Mouse (Mus musculus) embryo, embryonic 11.5 days (tissue): Measurements from ENCODE around the gene Plin3.

Experiments
- DNase-seq: peaks from one replicate; pipeline ENCODE4 v3.0.0-alpha.2; 2012; ENCODE audit warnings: low read depth, low spot score

The Plin3 gene

GRCm38 (mm10) chr17:56302363-56302996 is 9.8 kb upstream of the Plin3 start:
- no peak for DNase-seq

- no peak for DNase-seq
Measured at GRCm38 (mm10) chr17:56300186-56300585, 7.5 kb upstream of the Plin3 start, which contains the start of gene Arrdc5. Gene Arrdc5, minus strand, starts transcription at chr17:56300286.

- no peak for DNase-seq
Measured at GRCm38 (mm10) chr17:56298238-56298637, 5.6 kb upstream of the Plin3 start.

GRCm38 (mm10) chr17:56296201-56296600 is 3.5 kb upstream of the Plin3 start:
- DNase-seq = no peak

GRCm38 (mm10) chr17:56294241-56294640 is 1.6 kb upstream of the Plin3 start:
- no peak for DNase-seq

- no peak for DNase-seq
Measured at GRCm38 (mm10) chr17:56293291-56293690, 618 bp upstream of the Plin3 start.

GRCm38 (mm10) chr17:56291826-56292475 is 722 bp downstream of the Plin3 start:
- DNase-seq = no peak

GRCm38 (mm10) chr17:56291171-56291511 is 1.5 kb downstream of the Plin3 start:
- peak; percentile 78 for DNase-seq

- DNase-seq = peak; percentile 85
Measured at GRCm38 (mm10) chr17:56290388-56291170, 2.1 kb downstream of the Plin3 start.

GRCm38 (mm10) chr17:56289371-56290331 is 3.0 kb downstream of the Plin3 start:
- no peak for DNase-seq

GRCm38 (mm10) chr17:56288866-56289265 is 3.8 kb downstream of the Plin3 start:
- no peak for DNase-seq

- no peak for DNase-seq
Measured at GRCm38 (mm10) chr17:56287830-56288229, 4.8 kb downstream of the Plin3 start.

GRCm38 (mm10) chr17:56285995-56286394 is 6.7 kb downstream of the Plin3 start:
- no peak for DNase-seq

- DNase-seq = no peak
Measured at GRCm38 (mm10) chr17:56283316-56283715, 9.4 kb downstream of the Plin3 start.

GRCm38 (mm10) chr17:56282802-56283201 is 9.9 kb downstream of the Plin3 start:
- DNase-seq = no peak

- no peak for DNase-seq
Measured at GRCm38 (mm10) chr17:56281193-56281592, 11.5 kb downstream of the Plin3 start.

- no peak for DNase-seq
Measured at GRCm38 (mm10) chr17:56279481-56280155, 13.1 kb downstream of the Plin3 start.

GRCm38 (mm10) chr17:56278340-56278739 is 14.3 kb downstream of the Plin3 start:
- no peak for DNase-seq

GRCm38 (mm10) chr17:56277567-56277893 is 15.1 kb downstream of the Plin3 start:
- DNase-seq = no peak

GRCm38 (mm10) chr17:56276643-56277566 is 15.8 kb downstream of the Plin3 start, which contains the start of gene Ticam1:
Gene Ticam1, minus strand, starts transcription at chr17:56276786.
- DNase-seq = peak; percentile 98
